Mouse (Mus musculus) fat pad, adult 2 months (tissue): ENCODE measurements around the gene Slc2a10.

ENCODE experiments used
- DNase-seq: peaks from one replicate; pipeline ENCODE4 v3.0.0-alpha.2; 2011; ENCODE audit warnings: low read depth, low spot score; ENCODE audit errors: extremely low read depth

Slc2a10 gene

DNA sequence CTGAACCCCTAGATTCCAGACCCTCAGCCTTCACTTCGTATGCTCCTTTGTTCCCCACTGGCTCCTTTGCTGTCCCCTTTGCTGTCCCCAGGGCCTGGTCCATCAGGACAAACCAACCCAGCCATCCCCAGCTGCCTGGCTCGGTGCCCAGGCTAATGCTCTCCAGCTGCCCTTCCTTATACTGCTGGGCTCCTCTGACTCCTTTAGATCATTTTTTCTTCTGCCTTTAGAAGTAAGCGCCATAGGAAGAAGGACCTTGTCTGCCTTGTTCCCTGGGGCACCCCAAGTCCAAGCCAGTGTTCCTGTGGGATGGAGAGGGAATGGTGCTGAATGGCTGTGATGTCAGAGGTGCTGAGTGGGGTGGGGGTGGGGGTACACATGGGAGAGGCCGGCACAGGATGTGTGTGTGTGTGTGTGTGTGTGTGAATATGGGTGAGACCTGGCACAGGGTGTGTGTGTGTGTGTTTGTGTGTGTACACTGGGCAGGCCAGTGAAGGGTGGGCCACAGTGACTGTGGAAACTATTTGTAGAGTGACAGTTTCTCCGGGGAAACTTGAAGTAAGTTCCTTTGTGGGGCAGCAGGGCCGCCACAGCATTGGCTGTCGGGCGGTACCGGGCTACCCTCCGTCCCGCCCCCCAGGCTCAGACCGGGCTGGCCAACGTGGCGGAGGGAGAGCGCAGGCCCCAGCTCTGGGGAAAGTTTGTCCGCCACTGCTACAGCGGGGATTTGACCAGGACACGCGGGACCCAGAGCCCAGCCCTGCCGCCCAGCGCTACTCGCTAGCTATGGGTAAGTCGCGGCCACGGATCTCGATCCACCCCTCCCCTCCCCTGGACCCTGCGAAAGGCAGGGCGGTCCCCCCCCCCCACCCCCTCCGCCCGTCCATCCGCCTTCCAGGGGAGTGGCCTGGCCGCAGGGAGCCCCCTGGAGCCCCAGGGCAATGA is at the start of gene Slc2a10:
Gene Slc2a10, plus strand, starts transcription at position 529 of the 945 bp plus-strand sequence.
- DNase-seq, result no peak

- DNase-seq, result no peak
Measured at GRCm38 (mm10) chr2:165456710-165457109, 46.9 kb upstream of the Slc2a10 start.

GRCm38 (mm10) chr2:165458189-165458588 is 45.4 kb upstream of the Slc2a10 start:
- DNase-seq, result no peak

GRCm38 (mm10) chr2:165459663-165460062 is 43.9 kb upstream of the Slc2a10 start:
- no peak for DNase-seq

- DNase-seq, result no peak
Measured at GRCm38 (mm10) chr2:165467824-165468452, 35.6 kb upstream of the Slc2a10 start.

GRCm38 (mm10) chr2:165470167-165470566 is 33.4 kb upstream of the Slc2a10 start:
- DNase-seq, result no peak

- DNase-seq, result no peak
Measured at GRCm38 (mm10) chr2:165471943-165472342, 31.6 kb upstream of the Slc2a10 start.

DNA sequence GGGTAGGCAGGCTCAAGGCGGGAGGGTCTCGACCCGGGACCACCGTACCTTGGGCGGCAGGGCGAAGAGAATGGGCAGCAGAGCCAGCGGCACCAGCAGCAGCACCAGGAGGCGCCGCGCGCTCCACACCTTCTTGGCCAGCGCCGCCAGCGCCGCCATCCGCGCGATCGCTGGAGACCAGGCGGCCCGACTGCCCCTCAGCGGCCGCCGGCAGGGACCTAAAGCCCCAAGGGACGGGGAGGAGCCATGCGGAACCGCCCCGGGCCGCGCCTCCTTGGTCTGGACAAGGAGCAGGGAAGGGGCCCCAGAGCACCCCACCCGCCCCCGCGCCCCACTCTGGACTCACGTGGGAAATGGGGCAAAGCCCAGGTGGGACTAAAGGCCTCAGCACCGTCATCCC is 30.6 kb upstream of the Slc2a10 start, which contains the start of gene Slc13a3:
Gene Slc13a3, minus strand, starts transcription at position 228 of the 400 bp plus-strand sequence.
- no peak for DNase-seq

GRCm38 (mm10) chr2:165475412-165475811 is 28.2 kb upstream of the Slc2a10 start:
- no peak for DNase-seq

- DNase-seq, result no peak
Measured at GRCm38 (mm10) chr2:165475850-165476249, 27.7 kb upstream of the Slc2a10 start.

DNA sequence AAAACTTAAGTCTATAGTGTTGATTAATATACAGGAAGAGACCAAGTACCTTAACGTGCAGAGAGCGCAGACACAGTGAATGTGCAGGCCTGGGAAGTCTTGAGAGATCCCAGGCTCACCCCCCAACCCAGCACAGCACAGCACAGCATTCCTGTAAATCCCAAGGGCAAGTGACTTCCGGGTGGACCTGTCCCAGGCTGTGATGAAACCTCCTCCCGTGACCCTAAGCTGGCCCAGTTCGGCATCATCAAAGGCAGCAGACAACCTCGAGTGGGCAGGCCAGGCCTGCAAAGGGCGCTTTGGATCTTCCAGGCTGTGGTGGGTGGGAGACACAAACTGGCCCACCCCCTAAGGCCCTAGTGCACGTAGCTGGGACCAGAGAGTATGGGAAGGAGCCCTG is 21.6 kb upstream of the Slc2a10 start:
- no peak for DNase-seq

DNA sequence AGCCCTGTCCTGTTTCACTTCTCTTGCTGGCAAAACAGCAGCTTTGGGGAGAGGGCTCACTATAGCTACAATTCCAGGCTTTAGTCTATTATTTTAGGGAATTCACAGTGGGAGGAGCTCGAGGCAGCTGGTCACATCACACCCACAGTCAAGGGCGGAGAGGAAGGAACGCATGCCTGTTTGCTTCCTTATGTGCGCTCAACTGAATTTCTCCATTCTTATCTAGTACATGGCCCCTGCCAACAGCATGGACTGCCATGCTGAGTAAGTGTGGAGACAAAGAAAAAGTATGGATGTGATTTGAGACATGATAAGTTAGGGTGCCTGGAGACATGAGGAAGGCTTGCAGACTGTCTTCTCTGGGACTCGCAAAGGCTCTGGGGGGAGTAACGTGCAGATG is 19.4 kb upstream of the Slc2a10 start:
- no peak for DNase-seq

DNA sequence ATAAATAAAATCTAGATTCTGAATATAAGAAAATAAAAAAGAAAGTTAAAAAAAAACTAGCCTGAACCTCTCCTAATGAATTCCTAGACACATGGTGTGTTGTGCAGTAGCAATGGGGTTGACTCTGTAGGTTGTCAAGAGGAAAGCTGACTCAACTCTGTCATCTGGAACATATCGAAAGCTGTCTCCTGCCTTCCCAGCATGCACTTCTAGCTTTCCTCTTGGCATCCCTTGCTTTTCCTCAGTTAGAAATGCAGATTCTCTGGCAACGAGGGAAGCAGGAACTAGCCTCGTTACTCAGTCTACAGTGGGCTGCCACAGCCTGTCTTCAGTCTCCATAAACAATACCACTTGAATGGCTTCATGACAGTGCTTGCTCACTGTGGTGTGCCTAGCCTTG is 17.8 kb upstream of the Slc2a10 start:
- DNase-seq, result no peak

- no peak for DNase-seq
Measured at GRCm38 (mm10) chr2:165486401-165486800, 17.2 kb upstream of the Slc2a10 start.

- DNase-seq, result no peak
Measured at GRCm38 (mm10) chr2:165486881-165487535, 16.6 kb upstream of the Slc2a10 start.

- DNase-seq, result peak; percentile 10
Measured at GRCm38 (mm10) chr2:165492648-165493553, 10.7 kb upstream of the Slc2a10 start, which contains the start of gene Trp53rka. Gene Trp53rka (minus strand): TSS chr2:165493324.

GRCm38 (mm10) chr2:165493587-165494210 is 9.9 kb upstream of the Slc2a10 start:
- no peak for DNase-seq

- DNase-seq, result no peak
Measured at GRCm38 (mm10) chr2:165494495-165494894, 9.1 kb upstream of the Slc2a10 start.

- no peak for DNase-seq
Measured at GRCm38 (mm10) chr2:165496251-165496650, 7.3 kb upstream of the Slc2a10 start.

GRCm38 (mm10) chr2:165497706-165498275 is 5.8 kb upstream of the Slc2a10 start:
- DNase-seq, result peak; percentile 72
